Mouse (Mus musculus): ENCODE results near the gene Dusp22. TPM values are rescaled to one million over a fixed set of nuclear protein-coding genes. Genes with fewer than 3 reads are reported as not detected.

The Dusp22 gene
- polyA plus RNA-seq, 1 experiment from 2014 or later = 19.5 TPM

Other genes starting within 250 kb of the Dusp22 start
- 252 TPM in 2 replicates for gene Uqcrfs1, start 114.6 kb upstream of the Dusp22 start, polyA plus RNA-seq (2014; fragmentation: Nextera tagmentation; extraction: Ambion mirVana)
- gene Irf4, start 89.2 kb downstream of the Dusp22 start, polyA plus RNA-seq (2014; fragmentation: Nextera tagmentation; extraction: Ambion mirVana) = 0.05 TPM in 1 of 2 replicates, not detected in the other

Measured in neural tube, embryonic 11.5 days (tissue).